In the genomic region with DNA sequence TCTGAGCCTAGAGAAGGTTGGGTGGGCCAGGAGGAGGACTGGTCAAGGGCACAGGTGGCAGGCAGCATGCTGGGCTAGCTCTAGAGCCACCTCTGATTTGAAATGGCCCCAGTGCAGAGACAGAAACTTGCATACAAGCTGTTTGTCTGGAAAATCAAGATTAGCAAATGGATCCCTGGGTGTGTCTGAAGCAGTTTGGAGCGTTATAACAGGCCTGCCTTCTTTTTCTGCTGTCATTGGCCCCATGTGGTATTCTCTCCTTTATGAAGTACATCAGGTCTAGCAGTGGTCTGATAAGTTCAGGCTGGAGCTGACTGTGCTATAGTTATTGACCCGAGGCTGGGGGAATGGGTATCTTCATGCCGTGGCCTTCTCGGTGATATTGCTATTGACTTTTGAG, we compare ENCODE assay signal across 24 mouse cellular contexts. TPM values are rescaled to one million over a fixed set of nuclear protein-coding genes. Genes with fewer than 3 reads are reported as not detected.
DNase-seq lines count a peak whose midpoint lies in the region; ATAC-seq lines count a peak whose summit lies in the region.
"Had no signal": no experiment of that assay in that cellular context is flagged by ENCODE, and none has a peak within 500 bp of the region (broad histone marks: within the 10 kb centered on the region; RNA-seq: fewer than 3 reads in every experiment).

No protein-coding gene starts in this region.

- no peak overlapping the region for H3K4me3 ChIP-seq in embryonic facial prominence, embryonic 15.5 days (replicated peaks)
- H3K4me3 ChIP-seq in embryonic facial prominence, embryonic 10.5 days, result no peak overlapping the region
- no peak overlapping the region for H3K4me3 ChIP-seq in liver, embryonic 15.5 days (replicated peaks)
- H3K4me3 ChIP-seq: embryonic facial prominence, embryonic 12.5 days; heart, embryonic 12.5 days; hindbrain, embryonic 10.5 days; layer of hippocampus, adult 2 months; megakaryocyte, embryonic 14.5 days; midbrain, embryonic 15.5 days; myocyte; neural tube, embryonic 13.5 days had no signal

- H3K27ac ChIP-seq in embryonic facial prominence, embryonic 15.5 days (replicated peaks), result peak overlapping the region; percentile 2; the same call in 1 of the 2 replicates
- H3K27ac ChIP-seq in embryonic facial prominence, embryonic 10.5 days (replicated peaks), result no peak overlapping the region
- 0 out of 2 replicates have a peak overlapping the region, but pooled peaks have one; percentile 30 for H3K27ac ChIP-seq in liver, embryonic 15.5 days (replicated peaks)
- H3K27ac ChIP-seq: embryonic facial prominence, embryonic 12.5 days; hindbrain, embryonic 10.5 days; layer of hippocampus, adult 2 months; midbrain, embryonic 15.5 days; neural tube, embryonic 13.5 days had no signal

- 83% methylated on average over 4 of the region's 4 CpGs for WGBS in embryonic facial prominence, embryonic 15.5 days
- WGBS in embryonic facial prominence, embryonic 10.5 days, result 89% methylated on average over 4 of the region's 4 CpGs
- WGBS in liver, embryonic 15.5 days (ENCODE audit: insufficient replicate concordance), result 18% methylated on average over 4 of the region's 4 CpGs

- no peaks in the 10 kb centered on the region for H3K27me3 ChIP-seq in embryonic facial prominence, embryonic 15.5 days
- H3K27me3 ChIP-seq in embryonic facial prominence, embryonic 10.5 days (replicated peaks; ENCODE audit: low read depth, poor library complexity, severe bottlenecking), result no peaks in the 10 kb centered on the region
- no peaks in the 10 kb centered on the region for H3K27me3 ChIP-seq in liver, embryonic 15.5 days
- H3K27me3 ChIP-seq: embryonic facial prominence, embryonic 12.5 days; midbrain, embryonic 15.5 days; neural tube, embryonic 13.5 days had no signal

- no peak for ATAC-seq in embryonic facial prominence, embryonic 15.5 days (ENCODE audit: insufficient number of reproducible peaks, low FRiP score, low TSS enrichment, low read depth)
- peak; percentile 45; the same call in 1 of the 2 replicates for ATAC-seq in common myeloid progenitor, adult 5-6 weeks (replicated peaks; ENCODE audit: low read depth, poor library complexity, severe bottlenecking)
- peak; percentile 70 for ATAC-seq in liver, embryonic 15.5 days (ENCODE audit: insufficient read depth)
- ATAC-seq: forebrain, embryonic 14.5 days; hindbrain, embryonic 16.5 days; intestine, postnatal 0 days; midbrain, embryonic 15.5 days had no signal

- peaks cover 18% of the 10 kb centered on the region for H3K4me1 ChIP-seq in embryonic facial prominence, embryonic 15.5 days
- peaks cover 39% of the 10 kb centered on the region for H3K4me1 ChIP-seq in embryonic facial prominence, embryonic 10.5 days
- peaks cover 41% of the 10 kb centered on the region for H3K4me1 ChIP-seq in liver, embryonic 15.5 days (replicated peaks)
- H3K4me1 ChIP-seq: midbrain, embryonic 15.5 days; neural tube, embryonic 13.5 days had no signal

- H3K4me2 ChIP-seq in embryonic facial prominence, embryonic 15.5 days (replicated peaks), result no peak overlapping the region
- 0 out of 2 replicates have a peak overlapping the region, but pooled peaks have one; percentile 10 for H3K4me2 ChIP-seq in liver, embryonic 15.5 days
- H3K4me2 ChIP-seq: embryonic facial prominence, embryonic 12.5 days; heart, embryonic 12.5 days; lung, embryonic 14.5 days; midbrain, embryonic 15.5 days; neural tube, embryonic 13.5 days had no signal

- H3K9ac ChIP-seq in embryonic facial prominence, embryonic 15.5 days, result no peak overlapping the region
- H3K9ac ChIP-seq in liver, embryonic 15.5 days, result no peak overlapping the region
- H3K9ac ChIP-seq: embryonic facial prominence, embryonic 12.5 days; heart, embryonic 12.5 days; lung, embryonic 14.5 days; midbrain, embryonic 15.5 days; neural tube, embryonic 13.5 days had no signal

- H3K9me3 ChIP-seq in embryonic facial prominence, embryonic 15.5 days (replicated peaks), result no peaks in the 10 kb centered on the region
- H3K9me3 ChIP-seq in embryonic facial prominence, embryonic 10.5 days, result no peaks in the 10 kb centered on the region
- H3K9me3 ChIP-seq in liver, embryonic 15.5 days (replicated peaks), result no peaks in the 10 kb centered on the region
- H3K9me3 ChIP-seq: embryonic facial prominence, embryonic 12.5 days; heart, embryonic 12.5 days; hindbrain, embryonic 10.5 days; megakaryocyte, embryonic 14.5 days; midbrain, embryonic 15.5 days; neural tube, embryonic 13.5 days had no signal

- peak; percentile 26 for DNase-seq in cerebellum, adult 11-12 months
- DNase-seq in cerebellum, postnatal 14 days, result no peak
- no peak for DNase-seq in embryonic facial prominence, embryonic 10.5 days (ENCODE audit: low spot score)
- DNase-seq in adrenal gland, postnatal 25 days, result no peak
- DNase-seq in retina, postnatal 1 day, result no peak
- DNase-seq: adrenal gland, postnatal 14 days; kidney, postnatal 25 days; lung, embryonic 14.5 days; thymus, adult 18-20 months; thymus, postnatal 36 days had no signal

- H3K36me3 ChIP-seq in embryonic facial prominence, embryonic 15.5 days, result 0 out of 2 replicates have a peak, but pooled peaks cover 3% of the 10 kb centered on the region
- peaks cover 26% of the 10 kb centered on the region for H3K36me3 ChIP-seq in embryonic facial prominence, embryonic 10.5 days (replicated peaks)
- H3K36me3 ChIP-seq in liver, embryonic 15.5 days (replicated peaks), result no peaks in the 10 kb centered on the region
- H3K36me3 ChIP-seq: heart, embryonic 12.5 days; midbrain, embryonic 15.5 days; neural tube, embryonic 13.5 days had no signal

RNA-seq across cellular contexts. Expression of gene Aqp1, which starts 22.3 kb away (rescaled TPM):
- 118 and 123 TPM in 2 replicates for polyA plus RNA-seq in embryonic facial prominence, embryonic 15.5 days (2015; fragmentation: Nextera tagmentation; extraction: Ambion mirVana)
- 0.29 and 0.76 TPM in 2 replicates for polyA plus RNA-seq in embryonic facial prominence, embryonic 10.5 days (2016; fragmentation: Nextera tagmentation; extraction: Ambion mirVana)
- total RNA-seq in common myeloid progenitor, adult 5-6 weeks (2017), result 131 and 152 TPM in 2 replicates
- polyA plus RNA-seq in liver, embryonic 15.5 days (2015; fragmentation: Nextera tagmentation; extraction: Ambion mirVana), result 75.8 and 85.1 TPM in 2 replicates
- 34.6 and 48.9 TPM in 2 replicates for total RNA-seq in adrenal gland, postnatal 25 days (2021)

Comparison
In these comparisons a context has a peak if more than half of its experiments do, and no peak if none do; other contexts are left out.
1. RNA of gene Aqp1, which starts 22.3 kb away (polyA plus RNA-seq): 118 to 123 TPM in embryonic facial prominence, embryonic 15.5 days and 75.8 to 85.1 TPM in liver, embryonic 15.5 days; 0.29 to 0.76 TPM in embryonic facial prominence, embryonic 10.5 days; every median in the first group is over 10 times any median in the second.